Mouse (Mus musculus): ENCODE data around the gene Ebf1. TPM values are rescaled to one million over a fixed set of nuclear protein-coding genes. Genes with fewer than 3 reads are reported as not detected.

Gene Ebf1
- polyA plus RNA-seq, 1 experiment from 2014 or later, result 95.7 TPM

DNA sequence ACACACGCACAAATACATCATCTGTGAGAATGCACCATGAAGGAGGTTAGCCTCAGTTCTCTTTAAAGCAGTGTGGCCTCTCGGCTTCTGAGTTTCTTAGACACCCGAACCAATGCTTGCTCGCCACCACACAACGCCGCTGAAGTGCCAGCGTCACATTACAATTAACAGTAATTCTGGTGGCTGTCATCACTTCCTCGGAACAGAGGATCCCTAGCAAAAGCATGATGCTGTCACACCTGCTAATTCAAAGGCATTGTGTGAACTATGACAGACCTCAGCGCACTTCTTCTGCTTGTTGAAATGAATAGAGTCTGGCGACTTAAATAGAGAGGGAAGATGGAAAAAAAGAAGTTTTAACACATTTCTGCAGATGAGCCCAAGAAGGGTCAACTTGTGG lies 235.8 kb downstream of the Ebf1 start:
- H3K9ac ChIP-seq (replicated peaks), result no peak overlapping the region
- no peak overlapping the region for H3K4me2 ChIP-seq
- H3K4me3 ChIP-seq (replicated peaks), result no peak overlapping the region
- H3K36me3 ChIP-seq, result no peaks in the 10 kb centered on the region
- no peaks in the 10 kb centered on the region for H3K27me3 ChIP-seq
- no peaks in the 10 kb centered on the region for H3K4me1 ChIP-seq (replicated peaks)
- H3K9me3 ChIP-seq, result no peaks in the 10 kb centered on the region
- H3K27ac ChIP-seq, result no peak overlapping the region
- 82% methylated on average over 10 of the region's 10 CpGs for WGBS
- ATAC-seq (ENCODE audit: insufficient number of reproducible peaks, insufficient read depth, low FRiP score, low TSS enrichment, low read depth), result no peak

DNA sequence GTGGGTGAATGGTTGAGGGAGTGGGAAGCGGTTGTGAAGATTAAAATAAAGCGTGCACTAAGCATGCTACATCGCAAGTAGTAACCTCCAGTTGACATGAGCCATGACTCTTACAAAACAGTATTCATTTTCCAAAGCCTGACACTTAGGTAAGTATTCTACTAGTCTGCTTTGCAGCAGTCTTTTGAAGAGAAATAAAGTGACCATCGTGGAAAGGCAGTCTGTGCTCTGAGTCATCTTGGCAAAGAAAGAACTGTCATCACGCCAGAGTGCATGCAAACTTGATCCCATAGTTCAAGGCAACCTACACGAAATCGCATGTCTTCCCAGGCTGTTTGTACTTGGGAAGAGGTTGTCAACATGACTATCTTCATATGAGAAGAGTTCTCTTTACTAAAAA lies 237.4 kb downstream of the Ebf1 start:
- H3K4me3 ChIP-seq (replicated peaks), result no peak overlapping the region
- H3K9ac ChIP-seq (replicated peaks), result no peak overlapping the region
- H3K27me3 ChIP-seq, result no peaks in the 10 kb centered on the region
- 90% methylated on average over 7 of the region's 7 CpGs for WGBS
- H3K27ac ChIP-seq, result no peak overlapping the region
- H3K4me1 ChIP-seq (replicated peaks), result no peaks in the 10 kb centered on the region
- H3K4me2 ChIP-seq, result no peak overlapping the region
- no peaks in the 10 kb centered on the region for H3K36me3 ChIP-seq
- H3K9me3 ChIP-seq, result no peaks in the 10 kb centered on the region
- ATAC-seq (ENCODE audit: insufficient number of reproducible peaks, insufficient read depth, low FRiP score, low TSS enrichment, low read depth), result no peak

DNA sequence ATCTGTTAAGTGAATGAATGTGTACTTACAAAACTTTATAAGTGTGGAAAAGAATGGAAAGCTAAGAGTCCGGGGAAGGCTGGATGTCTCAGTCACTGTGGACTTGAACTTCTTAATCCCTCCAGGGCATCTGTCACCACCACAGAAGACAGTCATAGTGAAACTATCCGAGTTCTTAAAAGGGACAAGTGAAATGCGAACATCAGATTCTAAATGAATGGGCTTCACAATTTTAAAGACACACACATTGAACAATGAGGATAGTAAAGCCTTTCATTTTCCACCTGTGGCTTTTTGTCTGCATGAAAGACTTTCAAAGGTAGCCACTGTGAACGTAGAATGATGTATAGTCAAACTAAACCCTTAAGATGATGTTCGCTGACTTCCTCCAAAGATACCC lies 244.0 kb downstream of the Ebf1 start:
- Histone ChIP-seq H3K36me3 (no peaks in the 10 kb centered on the region), H3K27ac (no peak overlapping the region), H3K4me2 (no peak overlapping the region), H3K4me1 (replicated peaks) (peaks cover 20% of the 10 kb centered on the region; the same call in 1 of the 2 replicates), H3K4me3 (replicated peaks) (no peak overlapping the region), H3K27me3 (no peaks in the 10 kb centered on the region), H3K9me3 (no peaks in the 10 kb centered on the region), H3K9ac (replicated peaks) (no peak overlapping the region)
- ATAC-seq (ENCODE audit: insufficient number of reproducible peaks, insufficient read depth, low FRiP score, low TSS enrichment, low read depth), result no peak
- 86% methylated on average over 5 of the region's 5 CpGs for WGBS

DNA sequence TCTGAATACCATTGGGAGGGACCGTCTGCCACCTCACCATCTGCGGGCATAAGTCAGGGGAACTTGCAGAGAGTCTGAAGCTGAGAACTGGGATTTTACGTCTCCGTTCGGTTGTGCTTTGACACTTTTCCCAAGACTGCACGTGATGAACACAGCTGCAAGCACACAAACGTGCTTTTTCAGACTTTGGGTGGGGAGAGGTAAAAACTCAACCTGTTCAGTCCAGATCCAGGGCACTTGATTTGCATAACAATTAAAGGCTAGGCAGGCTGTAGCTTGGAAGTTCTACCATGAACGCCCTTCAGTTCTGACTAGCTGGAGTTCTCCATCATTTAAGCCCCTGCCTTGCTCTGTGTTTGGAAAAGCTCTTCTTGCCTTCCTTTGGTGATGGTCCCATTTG lies 246.8 kb downstream of the Ebf1 start:
- Histone ChIP-seq H3K27me3 (no peaks in the 10 kb centered on the region), H3K9ac (replicated peaks) (no peak overlapping the region), H3K4me2 (no peak overlapping the region), H3K4me3 (replicated peaks) (no peak overlapping the region), H3K36me3 (no peaks in the 10 kb centered on the region), H3K27ac (no peak overlapping the region), H3K4me1 (replicated peaks) (peaks cover 25% of the 10 kb centered on the region; the same call in 1 of the 2 replicates), H3K9me3 (no peaks in the 10 kb centered on the region)
- ATAC-seq (ENCODE audit: insufficient number of reproducible peaks, insufficient read depth, low FRiP score, low TSS enrichment, low read depth), result no peak
- 52% methylated on average over 8 of the region's 8 CpGs for WGBS

DNA sequence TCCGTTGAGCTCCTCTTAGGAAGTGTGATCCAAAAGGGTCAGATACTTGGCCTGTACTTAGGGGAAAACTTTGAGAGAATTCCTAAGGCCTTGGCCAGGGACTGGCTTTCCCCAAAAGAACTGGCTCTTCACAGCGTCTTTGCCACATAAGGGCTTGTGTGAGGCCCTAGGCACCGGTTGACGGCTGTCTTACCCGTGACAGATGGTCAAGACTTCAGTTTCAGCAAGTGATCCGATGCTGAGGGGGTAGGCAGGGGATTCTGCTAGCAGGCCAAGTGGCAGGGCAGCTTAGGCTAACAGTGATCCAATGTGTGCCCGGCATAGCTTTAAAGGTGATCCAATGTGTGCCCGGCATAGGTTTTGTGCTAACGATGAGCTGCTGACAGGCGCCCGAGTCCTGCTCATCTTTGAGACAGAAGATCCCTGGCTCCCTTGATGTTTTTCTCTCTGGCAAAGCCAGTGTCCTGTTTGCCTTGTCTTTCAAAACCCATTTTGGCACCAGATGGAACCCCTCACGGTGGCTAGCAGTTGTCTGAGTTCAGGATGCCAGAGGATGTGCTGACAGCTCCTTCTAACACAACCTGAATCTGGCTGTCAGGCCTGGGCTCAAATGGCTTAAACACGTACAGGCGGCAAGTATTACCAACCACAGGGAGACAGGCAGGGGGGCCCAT lies 249.5 kb downstream of the Ebf1 start:
- H3K4me2 ChIP-seq, result no peak overlapping the region
- H3K4me1 ChIP-seq (replicated peaks), result peaks cover 29% of the 10 kb centered on the region
- no peaks in the 10 kb centered on the region for H3K27me3 ChIP-seq
- peaks cover 10% of the 10 kb centered on the region for H3K36me3 ChIP-seq
- H3K9ac ChIP-seq (replicated peaks), result no peak overlapping the region
- WGBS, result 70% methylated on average over 14 of the region's 14 CpGs
- H3K4me3 ChIP-seq (replicated peaks), result no peak overlapping the region
- ATAC-seq (ENCODE audit: insufficient number of reproducible peaks, insufficient read depth, low FRiP score, low TSS enrichment, low read depth), result no peak
- H3K9me3 ChIP-seq, result no peaks in the 10 kb centered on the region
- H3K27ac ChIP-seq, result no peak overlapping the region

DNA sequence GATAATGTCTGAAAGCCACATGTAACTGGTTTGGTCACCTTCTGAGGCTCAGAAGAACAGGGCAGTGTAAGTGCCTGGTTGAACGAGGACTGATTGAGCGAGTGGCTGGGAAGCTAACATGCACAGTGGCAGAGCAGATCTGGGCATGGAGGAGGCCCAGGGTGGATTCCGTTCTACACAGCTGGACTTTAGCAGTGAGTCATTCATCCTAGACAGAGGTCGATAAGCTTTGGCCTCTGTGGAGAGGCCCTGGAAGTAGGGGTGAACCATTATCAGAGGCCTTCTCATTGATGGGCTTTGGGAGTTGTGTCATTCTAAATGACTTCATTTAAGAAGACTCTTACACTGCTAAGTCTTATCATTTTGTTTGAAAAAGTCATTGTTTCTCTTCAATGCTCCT lies 250.3 kb downstream of the Ebf1 start:
- 79% methylated on average over 4 of the region's 4 CpGs for WGBS
- Histone ChIP-seq H3K27me3 (no peaks in the 10 kb centered on the region), H3K9ac (replicated peaks) (no peak overlapping the region), H3K4me3 (replicated peaks) (no peak overlapping the region), H3K36me3 (peaks cover 10% of the 10 kb centered on the region), H3K9me3 (no peaks in the 10 kb centered on the region), H3K4me2 (no peak overlapping the region), H3K4me1 (replicated peaks) (peaks cover 29% of the 10 kb centered on the region), H3K27ac (no peak overlapping the region)
- no peak for ATAC-seq (ENCODE audit: insufficient number of reproducible peaks, insufficient read depth, low FRiP score, low TSS enrichment, low read depth)

DNA sequence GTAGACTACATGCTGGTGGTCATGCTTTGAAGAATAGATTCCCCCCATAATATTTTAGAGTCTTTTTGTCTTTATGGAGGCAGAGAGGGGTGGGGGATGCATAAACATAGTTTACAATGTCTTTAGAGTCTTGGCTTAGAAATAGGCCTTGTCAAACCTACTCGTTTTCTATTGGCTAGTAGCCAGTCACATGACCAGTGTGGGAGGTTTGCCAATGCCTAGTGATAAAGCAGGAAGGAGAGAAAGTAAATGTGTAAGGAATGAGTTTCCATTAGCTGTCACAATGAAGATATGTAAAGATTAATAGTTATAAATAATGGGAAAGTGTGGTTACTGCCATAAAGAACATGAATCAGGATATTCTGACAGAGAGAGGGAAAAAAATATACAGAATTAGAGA lies 256.8 kb downstream of the Ebf1 start:
- no peaks in the 10 kb centered on the region for H3K27me3 ChIP-seq
- H3K4me2 ChIP-seq, result no peak overlapping the region
- H3K36me3 ChIP-seq, result peaks cover 10% of the 10 kb centered on the region
- H3K4me1 ChIP-seq (replicated peaks), result peaks cover 4% of the 10 kb centered on the region
- H3K27ac ChIP-seq, result no peak overlapping the region
- H3K9ac ChIP-seq (replicated peaks), result no peak overlapping the region
- ATAC-seq (ENCODE audit: insufficient number of reproducible peaks, insufficient read depth, low FRiP score, low TSS enrichment, low read depth), result no peak
- no peak overlapping the region for H3K4me3 ChIP-seq (replicated peaks)
- 89% methylated on average over 1 of the region's 1 CpGs for WGBS
- no peaks in the 10 kb centered on the region for H3K9me3 ChIP-seq

DNA sequence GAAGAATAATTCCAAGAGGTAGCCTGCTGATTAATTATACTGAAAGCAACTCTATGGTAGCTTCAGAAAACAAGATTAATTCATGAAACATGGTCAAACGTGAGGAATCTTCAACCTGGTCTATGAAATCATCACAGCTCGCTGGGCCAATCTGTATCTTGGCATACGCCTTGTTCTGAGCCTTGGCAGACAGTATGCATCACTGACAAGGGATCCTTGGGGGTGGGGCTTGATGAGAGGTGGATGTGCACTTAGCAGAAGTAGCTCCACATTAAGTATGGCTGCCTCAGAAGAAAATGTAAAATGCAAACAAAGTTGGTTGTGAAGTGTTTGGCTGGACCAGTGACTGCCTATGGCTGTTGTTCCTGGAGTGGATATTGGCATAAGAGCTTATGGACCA lies 258.1 kb downstream of the Ebf1 start:
- Histone ChIP-seq H3K4me1 (replicated peaks) (0 out of 2 replicates have a peak, but pooled peaks cover 2% of the 10 kb centered on the region), H3K9ac (replicated peaks) (no peak overlapping the region), H3K27me3 (no peaks in the 10 kb centered on the region), H3K36me3 (peaks cover 4% of the 10 kb centered on the region; the same call in 1 of the 2 replicates), H3K9me3 (no peaks in the 10 kb centered on the region), H3K27ac (no peak overlapping the region), H3K4me3 (replicated peaks) (no peak overlapping the region), H3K4me2 (no peak overlapping the region)
- ATAC-seq (ENCODE audit: insufficient number of reproducible peaks, insufficient read depth, low FRiP score, low TSS enrichment, low read depth), result no peak
- 84% methylated on average over 3 of the region's 3 CpGs for WGBS

DNA sequence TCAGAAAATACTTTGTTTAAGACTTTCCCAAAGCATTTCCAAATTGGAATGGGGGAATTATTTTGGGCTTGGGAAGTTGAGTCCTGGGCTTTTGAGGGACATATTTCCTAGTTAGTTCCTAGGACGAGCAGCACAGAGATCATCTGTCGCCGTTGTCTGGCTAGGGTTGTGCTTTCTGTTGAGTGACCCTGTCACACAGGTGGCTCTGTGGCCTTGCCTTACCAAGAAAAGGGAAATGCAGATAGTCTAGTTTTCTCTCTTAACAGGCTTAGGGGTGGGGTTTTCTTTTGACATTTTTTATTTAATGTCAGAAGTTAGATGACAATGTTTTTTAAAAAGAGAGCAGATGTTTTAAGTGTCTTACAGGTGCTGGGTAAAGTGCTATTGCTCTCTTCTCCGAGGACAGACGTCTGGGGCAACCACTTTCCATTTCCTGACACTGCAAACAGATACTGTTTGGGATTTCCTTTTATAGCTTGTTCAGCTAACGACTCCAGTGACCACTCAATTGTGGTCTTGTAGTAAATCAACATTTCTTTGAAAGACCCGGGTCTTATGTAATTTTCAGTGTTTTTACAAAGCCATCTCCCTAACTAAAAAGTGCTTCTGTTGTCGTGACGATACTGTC lies 264.1 kb downstream of the Ebf1 start:
- 47% methylated on average over 9 of the region's 9 CpGs for WGBS

DNA sequence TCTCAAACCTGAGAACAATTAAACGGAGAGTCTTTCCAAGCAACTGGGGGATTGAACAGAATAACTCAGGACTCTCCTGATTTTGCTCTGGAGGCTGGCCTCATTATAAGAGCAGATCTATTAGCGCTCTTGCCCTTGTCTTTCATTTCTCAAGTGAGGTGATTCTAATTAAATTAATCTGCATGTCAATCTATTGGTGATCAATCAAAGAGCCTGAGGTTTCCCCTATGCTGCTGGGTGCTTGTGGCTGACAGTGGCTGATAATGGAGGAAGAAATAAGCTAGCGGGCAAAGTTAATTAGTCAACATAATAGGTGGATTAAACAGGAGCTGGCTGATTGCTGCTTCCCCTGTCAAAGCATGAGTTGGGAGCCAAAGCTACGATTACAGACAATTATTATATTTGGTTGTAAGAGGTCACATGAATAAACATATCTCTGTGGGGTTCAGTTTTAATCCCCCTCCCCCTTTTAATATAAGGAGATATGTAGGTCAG lies 265.4 kb downstream of the Ebf1 start:
- peaks cover 12% of the 10 kb centered on the region for H3K36me3 ChIP-seq
- no peaks in the 10 kb centered on the region for H3K9me3 ChIP-seq
- H3K4me2 ChIP-seq, result no peak overlapping the region
- H3K27me3 ChIP-seq, result no peaks in the 10 kb centered on the region
- no peak overlapping the region for H3K4me3 ChIP-seq (replicated peaks)
- H3K9ac ChIP-seq (replicated peaks), result no peak overlapping the region
- WGBS, result 82% methylated on average over 4 of the region's 4 CpGs
- peaks cover 3% of the 10 kb centered on the region; the same call in 1 of the 2 replicates for H3K4me1 ChIP-seq (replicated peaks)
- no peak for ATAC-seq (ENCODE audit: insufficient number of reproducible peaks, insufficient read depth, low FRiP score, low TSS enrichment, low read depth)
- no peak overlapping the region for H3K27ac ChIP-seq

More for the DNA sequence above, 264.1 kb downstream of the Ebf1 start:
- Histone ChIP-seq H3K9me3 (no peaks in the 10 kb centered on the region), H3K9ac (replicated peaks) (no peak overlapping the region), H3K4me2 (no peak overlapping the region), H3K4me3 (replicated peaks) (no peak overlapping the region), H3K27ac (no peak overlapping the region), H3K27me3 (no peaks in the 10 kb centered on the region), H3K4me1 (replicated peaks) (peaks cover 3% of the 10 kb centered on the region; the same call in 1 of the 2 replicates), H3K36me3 (peaks cover 12% of the 10 kb centered on the region)
- no peak for ATAC-seq (ENCODE audit: insufficient number of reproducible peaks, insufficient read depth, low FRiP score, low TSS enrichment, low read depth)

DNA sequence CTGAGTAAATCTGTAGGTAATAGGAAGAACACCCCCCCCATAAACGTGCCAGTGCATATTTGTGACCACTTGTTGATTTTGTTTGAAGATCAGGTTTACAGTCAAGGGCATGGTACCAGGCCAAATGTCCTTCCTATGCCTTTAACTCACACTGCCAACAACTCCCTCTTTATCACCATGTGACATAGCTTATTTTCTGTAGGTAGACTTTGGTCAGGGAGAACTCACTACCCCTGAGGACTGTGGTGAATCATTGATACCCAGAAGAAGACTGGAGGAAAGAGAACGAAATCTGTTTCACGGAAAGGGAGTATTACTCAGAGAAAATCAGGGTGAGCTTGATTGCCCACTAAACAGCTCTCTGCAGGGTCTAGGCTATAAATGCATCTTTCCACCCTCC lies 267.2 kb downstream of the Ebf1 start:
- no peaks in the 10 kb centered on the region for H3K9me3 ChIP-seq
- no peak overlapping the region for H3K9ac ChIP-seq (replicated peaks)
- no peak overlapping the region for H3K4me2 ChIP-seq
- H3K36me3 ChIP-seq, result peaks cover 12% of the 10 kb centered on the region
- peaks cover 3% of the 10 kb centered on the region; the same call in 1 of the 2 replicates for H3K4me1 ChIP-seq (replicated peaks)
- ATAC-seq (ENCODE audit: insufficient number of reproducible peaks, insufficient read depth, low FRiP score, low TSS enrichment, low read depth), result no peak
- no peaks in the 10 kb centered on the region for H3K27me3 ChIP-seq
- 80% methylated on average over 3 of the region's 3 CpGs for WGBS
- no peak overlapping the region for H3K4me3 ChIP-seq (replicated peaks)
- no peak overlapping the region for H3K27ac ChIP-seq

All from limb, embryonic 12.5 days (tissue).